Mouse (Mus musculus) layer of hippocampus, postnatal 10 days (tissue): ENCODE data around the gene Sh3bgrl2. TPM values are rescaled to one million over a fixed set of nuclear protein-coding genes. Genes with fewer than 3 reads are reported as not detected.

Source experiments
- DNase-seq, 2 experiments: peaks; one replicate each; pipeline ENCODE4 v3.0.0; 2021; ENCODE audit warnings: low spot score in 2 of 2
- total RNA-seq, 2 experiments: library from RNA; stranded (reverse); gene quantifications; 2 replicates each; pipeline ENCODE4 v1.2.3; 2021

Gene Sh3bgrl2
- total RNA-seq, 2 experiments from 2014 or later: 20.3 to 24.4 TPM

GRCm38 (mm10) chr9:83589063-83589462, 40.9 kb downstream of the Sh3bgrl2 start:
- no peak for DNase-seq

DNA sequence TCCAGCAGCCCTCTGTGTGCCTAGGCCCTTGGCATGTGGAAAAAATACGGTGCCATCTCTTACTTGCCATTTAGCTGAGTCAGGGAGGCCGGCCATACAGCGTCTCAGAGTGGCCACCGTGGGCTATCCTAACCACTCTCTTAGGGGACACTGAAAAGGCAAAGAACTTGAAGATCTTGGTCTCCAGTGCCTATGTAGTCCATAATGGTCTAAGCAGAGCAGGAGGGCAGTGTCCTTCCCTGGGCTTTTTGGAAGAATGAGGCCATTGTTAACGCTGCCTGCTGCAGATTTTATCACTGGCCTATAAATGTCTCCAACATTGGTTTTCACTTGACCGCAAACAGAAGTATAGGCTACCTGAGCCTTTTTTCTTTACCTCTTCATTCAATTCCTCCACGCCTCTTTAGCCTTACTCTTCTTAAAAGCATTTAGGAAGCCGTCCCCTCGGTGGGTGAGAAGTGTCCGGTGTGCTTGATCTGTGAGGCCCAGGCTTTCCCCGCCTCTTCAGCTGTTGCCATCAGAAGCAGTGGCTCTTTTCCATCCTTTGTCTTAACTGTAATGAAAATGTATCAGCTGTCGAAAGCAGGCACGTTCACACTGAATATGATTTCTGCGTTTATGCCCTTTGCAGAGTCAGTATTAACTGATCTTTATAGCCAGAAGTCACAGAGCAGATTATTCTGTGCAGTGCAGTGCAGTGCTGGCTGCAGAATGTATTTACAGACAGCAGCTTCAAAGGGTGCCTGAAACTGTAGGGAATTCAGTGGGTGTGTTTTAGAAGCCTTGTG, 41.7 kb downstream of the Sh3bgrl2 start:
- no peak for DNase-seq

DNA sequence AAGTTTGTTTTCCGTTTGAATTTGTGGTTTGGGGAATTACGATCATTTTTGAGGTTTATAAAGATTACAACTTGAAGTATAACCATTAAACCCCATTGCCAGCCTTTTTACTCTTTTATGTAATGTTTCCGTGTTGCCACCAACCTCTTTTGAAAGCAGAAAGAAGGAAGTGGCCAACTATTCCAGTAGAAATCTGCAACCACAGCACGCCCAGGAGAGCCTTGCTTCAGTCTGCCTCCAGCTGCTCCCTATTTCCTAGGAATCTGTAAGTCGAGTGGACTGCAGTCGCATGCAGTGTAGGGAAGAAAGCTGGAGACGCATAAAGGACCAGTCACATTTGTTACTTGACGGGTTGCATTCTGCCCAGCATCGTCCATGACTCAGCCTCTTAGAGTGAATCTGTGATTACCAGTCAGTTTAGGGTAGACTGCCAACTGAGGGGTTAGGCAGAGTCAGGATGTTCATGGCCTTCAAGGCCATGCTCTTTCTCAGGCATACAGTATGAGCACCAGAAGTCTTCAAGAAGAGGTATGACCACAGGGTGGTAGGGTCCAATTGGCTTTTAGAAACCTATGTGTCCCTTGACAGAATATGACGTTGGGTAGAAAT, 43.8 kb downstream of the Sh3bgrl2 start:
- no peak for DNase-seq

DNA sequence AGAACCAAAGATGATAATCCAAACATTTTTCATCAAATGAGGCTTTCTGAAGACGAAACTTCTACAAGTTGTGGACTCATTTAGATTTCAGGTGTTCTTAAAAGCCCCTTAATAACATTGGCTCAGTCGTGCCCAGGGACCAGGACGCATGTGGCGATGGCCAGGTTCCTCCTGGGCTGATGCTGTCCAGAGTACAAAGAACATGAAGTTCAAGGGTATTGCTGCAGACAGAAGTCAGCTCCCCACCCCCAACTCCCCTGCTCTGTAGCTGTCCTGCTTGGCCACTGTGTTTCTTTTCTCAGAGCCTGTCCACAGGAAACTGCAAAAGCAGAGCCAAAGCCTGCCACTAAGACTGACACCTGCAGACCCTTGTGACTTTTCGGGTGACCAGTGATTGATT, 45.7 kb downstream of the Sh3bgrl2 start:
- DNase-seq: no peak

GRCm38 (mm10) chr9:83596132-83596531, 48.0 kb downstream of the Sh3bgrl2 start:
- DNase-seq: no peak

GRCm38 (mm10) chr9:83596646-83597481, 48.7 kb downstream of the Sh3bgrl2 start:
- no peak for DNase-seq

DNA sequence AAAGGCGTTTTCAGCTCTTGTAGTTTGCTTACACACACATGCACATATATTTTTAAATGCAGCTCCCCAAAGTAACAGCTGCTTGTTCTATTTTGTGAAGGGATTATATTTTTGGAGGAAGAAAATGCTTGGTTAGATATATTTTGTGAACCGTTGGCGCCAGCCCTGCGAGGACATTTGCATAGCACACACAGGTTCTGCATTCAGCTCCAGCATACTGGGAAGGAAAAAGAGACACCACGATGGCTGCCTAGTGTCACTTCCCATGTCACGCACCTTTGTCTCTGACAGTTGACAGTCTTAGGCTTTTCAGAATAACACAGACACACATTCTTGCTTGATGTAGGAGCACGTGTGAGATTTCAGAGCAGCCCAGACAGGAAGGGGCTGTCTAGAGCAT, 49.9 kb downstream of the Sh3bgrl2 start:
- DNase-seq: no peak

GRCm38 (mm10) chr9:83599505-83599904, 51.4 kb downstream of the Sh3bgrl2 start:
- no peak for DNase-seq

DNA sequence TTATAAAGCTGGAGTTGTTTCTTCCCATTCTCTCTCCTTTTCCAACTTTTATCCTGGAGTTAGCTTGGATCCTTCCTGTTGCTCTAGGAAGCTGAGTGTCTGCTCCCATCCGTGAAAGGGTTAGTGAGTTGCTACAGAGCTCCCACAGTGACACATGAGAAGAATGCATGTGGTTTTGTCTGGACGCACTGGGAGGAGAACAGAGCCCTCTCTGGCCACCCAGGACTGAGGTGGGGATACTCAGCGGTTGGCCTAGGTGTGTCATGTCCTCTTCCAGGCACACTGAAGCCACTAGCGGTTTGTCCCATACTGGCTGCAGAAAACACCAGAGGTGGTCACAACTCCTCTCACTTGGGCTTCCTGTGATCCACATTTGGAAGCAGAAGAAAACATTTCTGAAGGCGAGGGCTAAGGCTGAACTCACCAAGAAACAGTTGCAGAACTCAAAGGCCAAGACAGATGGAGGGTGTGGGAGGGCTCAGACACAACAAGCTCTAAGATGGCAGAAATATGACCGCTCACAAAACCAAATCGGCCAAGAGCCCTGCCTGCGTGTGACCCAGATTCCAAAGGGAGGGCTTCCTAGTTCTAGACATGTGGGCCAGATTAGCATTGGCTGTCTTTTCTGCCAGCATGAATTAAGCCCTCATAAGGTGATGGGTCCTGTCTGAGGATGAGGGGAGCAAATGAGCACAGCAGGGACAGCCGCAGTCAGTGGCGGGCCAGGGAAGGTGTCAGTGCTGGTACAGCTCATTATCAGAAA, 52.3 kb downstream of the Sh3bgrl2 start:
- DNase-seq: no peak

DNA sequence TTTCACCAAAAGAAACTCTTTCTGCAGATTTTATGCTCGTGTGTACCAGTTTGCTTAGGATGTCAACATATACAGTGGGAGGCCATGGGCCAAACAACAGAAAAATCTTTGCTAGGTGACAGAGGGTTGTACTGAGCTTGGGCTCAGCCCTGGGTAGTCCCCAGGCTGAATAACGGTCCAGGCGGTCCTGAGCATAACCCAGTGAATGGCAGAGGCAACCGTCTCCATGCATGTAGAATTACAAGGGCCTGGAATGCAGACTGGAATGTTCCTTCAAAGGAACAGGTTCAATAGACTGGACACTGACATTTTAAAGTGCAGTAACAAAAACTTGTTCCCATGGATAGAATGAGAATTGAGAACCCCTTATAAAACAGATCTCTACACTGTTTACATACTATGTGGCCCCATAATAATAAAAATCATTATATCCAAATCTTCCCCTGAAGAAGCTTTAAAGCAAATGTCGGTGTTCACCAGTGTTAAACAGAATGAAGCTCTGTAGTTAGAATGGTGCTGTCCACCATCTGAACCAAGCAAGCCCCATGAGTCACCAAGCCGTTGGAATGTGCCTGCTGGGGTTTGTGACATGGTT, 54.1 kb downstream of the Sh3bgrl2 start:
- DNase-seq: no peak

DNA sequence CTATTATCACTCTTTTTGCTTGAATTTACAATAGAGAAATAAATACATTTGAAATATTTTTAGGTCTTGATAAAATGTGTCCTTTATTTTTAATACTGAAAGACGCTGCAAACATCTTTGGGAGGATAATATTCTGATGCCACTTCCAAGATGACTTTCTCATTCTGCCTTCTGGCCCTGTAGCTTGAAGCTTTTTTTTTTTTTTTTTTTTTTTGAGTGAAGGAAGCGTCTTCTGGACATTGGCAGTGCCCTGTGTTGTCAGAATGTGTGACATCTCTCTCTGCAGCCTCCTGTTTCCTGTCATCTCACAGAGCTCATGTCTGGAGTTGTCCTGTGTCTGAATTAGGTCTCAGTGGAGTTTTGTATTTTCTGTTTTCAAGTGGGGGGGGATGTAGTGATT, 55.0 kb downstream of the Sh3bgrl2 start:
- no peak for DNase-seq

DNA sequence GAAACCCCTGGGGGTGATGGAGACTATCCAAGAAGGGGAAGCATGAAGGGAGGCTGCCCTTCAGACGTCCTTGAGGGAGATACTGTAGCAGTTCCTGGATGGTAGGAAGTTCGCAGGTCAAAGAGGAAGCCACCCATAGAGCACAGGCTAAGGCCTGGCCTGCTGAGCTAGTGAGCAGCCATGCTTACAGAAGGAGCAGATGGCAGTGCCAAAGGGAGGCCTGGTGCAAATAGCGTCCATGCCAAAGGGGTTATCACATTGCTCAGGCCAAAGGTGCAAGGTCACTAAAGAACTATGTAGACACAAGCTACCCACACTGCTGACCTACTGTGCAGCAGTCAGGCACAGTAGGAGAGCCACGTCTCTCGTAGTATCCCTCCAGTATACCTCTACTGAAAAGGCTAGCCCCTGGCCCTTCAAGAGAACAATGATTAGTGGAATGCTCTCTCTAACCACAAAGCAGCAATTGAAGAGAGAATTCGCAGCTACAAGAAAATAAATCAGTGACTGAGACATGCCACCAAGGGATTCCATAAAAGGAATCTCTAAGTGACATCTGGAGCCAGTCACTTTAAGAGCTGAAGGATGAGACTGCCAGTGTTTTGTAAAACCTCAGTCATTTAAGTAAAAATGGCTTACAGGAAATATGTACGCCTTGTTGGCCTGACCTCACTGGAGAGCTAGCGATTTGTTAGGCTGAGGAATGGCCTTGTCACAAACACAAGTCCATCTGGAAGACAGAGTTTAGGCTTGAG, 57.9 kb downstream of the Sh3bgrl2 start:
- DNase-seq: no peak

DNA sequence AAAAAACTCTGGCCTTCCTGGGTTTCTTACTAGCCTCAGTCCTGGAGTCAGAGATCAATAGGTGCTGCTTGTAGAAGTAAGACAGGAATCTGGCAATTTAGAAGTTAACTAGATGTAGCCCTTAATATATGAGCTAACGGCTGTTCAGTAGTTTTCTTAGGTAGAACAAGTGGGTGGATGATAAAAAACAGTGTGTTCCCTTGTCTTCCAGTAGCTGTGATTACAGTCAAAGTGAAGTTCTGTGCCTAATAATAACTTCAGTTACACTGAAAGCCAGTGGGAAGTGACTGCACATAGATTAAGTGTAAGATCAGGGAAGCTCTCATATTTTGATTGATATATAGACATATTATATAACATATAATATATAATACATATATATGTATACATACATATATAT, 60.0 kb downstream of the Sh3bgrl2 start:
- no peak for DNase-seq

GRCm38 (mm10) chr9:83609422-83610297, 61.5 kb downstream of the Sh3bgrl2 start:
- peak; percentile 86 to 91 for DNase-seq

DNA sequence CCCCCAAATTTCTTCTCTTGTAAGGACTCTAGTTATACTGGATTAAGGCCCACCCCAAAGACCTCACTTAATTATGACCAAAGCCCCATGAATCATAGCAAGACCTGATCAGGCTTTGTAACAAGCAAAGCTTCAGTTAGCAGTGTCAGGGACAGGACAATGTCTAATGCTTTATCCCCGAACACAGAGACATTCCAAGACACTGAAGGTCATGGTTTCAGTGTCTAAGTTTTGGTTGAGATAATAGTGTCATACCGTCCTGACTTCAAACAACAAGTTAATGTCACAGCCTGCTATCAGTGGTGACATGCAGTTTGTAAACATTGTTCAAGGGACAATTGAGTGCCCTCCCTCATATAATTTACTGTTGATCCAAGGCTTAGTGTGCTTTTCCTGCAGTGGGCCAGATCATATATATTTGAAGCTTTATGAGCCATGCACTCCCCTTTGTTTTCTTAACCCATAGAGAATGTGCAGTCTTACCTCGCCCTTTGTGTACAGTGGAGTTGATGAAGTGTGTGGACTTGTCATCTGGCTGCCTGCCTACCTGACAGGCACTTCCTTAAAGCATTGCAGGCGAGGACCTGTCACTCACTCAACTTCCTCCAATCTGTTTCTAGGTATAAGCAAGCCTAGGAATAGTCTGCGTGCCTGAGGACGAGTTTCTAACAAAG, 67.9 kb downstream of the Sh3bgrl2 start:
- DNase-seq: no peak

DNA sequence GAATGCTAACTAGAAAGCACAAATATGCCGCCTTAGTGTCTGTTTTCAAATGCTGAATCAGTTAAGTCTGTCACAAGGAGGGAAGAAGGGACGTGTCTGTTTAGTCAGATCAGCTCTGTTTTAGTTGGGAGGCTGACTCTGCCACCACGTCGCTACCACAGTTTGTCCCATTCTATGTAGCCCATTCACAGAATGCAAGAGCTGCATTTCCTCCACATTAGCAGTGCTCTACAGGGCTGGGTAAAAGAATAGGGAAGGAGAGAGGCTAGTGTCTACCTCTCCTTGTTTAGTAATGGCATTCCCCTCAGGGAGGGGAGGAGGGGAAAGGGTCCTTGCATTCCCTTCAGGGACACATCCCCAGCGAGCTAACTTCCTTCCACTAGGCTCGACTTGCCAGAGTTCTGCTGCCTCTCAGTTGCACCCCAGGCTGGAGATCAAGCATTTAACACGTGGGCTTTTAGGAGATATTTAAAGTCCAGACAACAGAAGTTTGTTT, 68.5 kb downstream of the Sh3bgrl2 start:
- no peak for DNase-seq

- no peak for DNase-seq
Measured at GRCm38 (mm10) chr9:83623455-83623854, 75.3 kb downstream of the Sh3bgrl2 start.

- no peak for DNase-seq
Measured at GRCm38 (mm10) chr9:83624193-83624592, 76.1 kb downstream of the Sh3bgrl2 start.
